Mouse (Mus musculus): ENCODE results near the gene Mob3b.

Mob3b gene

GRCm38 (mm10) chr4:35156751-35157611 lies at the start of gene Mob3b:
TSS of gene Mob3b (minus strand) at chr4:35157484.
- peak; percentile 73 for DNase-seq (ENCODE audit: extremely low read depth, low read depth)

GRCm38 (mm10) chr4:35204659-35205058 lies 47.4 kb upstream of the Mob3b start:
- no peak for DNase-seq (ENCODE audit: extremely low read depth, low read depth)

- DNase-seq (ENCODE audit: extremely low read depth, low read depth), result no peak
Observed at GRCm38 (mm10) chr4:35203724-35204123, 46.4 kb upstream of the Mob3b start.

- DNase-seq (ENCODE audit: extremely low read depth, low read depth), result peak; percentile 30
Observed at GRCm38 (mm10) chr4:35201700-35202099, 44.4 kb upstream of the Mob3b start.

GRCm38 (mm10) chr4:35192725-35193124 lies 35.4 kb upstream of the Mob3b start:
- peak; percentile 9 for DNase-seq (ENCODE audit: extremely low read depth, low read depth)

- no peak for DNase-seq (ENCODE audit: extremely low read depth, low read depth)
Observed at GRCm38 (mm10) chr4:35189794-35190193, 32.5 kb upstream of the Mob3b start.

GRCm38 (mm10) chr4:35187617-35188326 lies 30.5 kb upstream of the Mob3b start:
- DNase-seq (ENCODE audit: extremely low read depth, low read depth), result peak; percentile 17

GRCm38 (mm10) chr4:35177926-35178645 lies 20.8 kb upstream of the Mob3b start:
- DNase-seq (ENCODE audit: extremely low read depth, low read depth), result no peak

- DNase-seq (ENCODE audit: extremely low read depth, low read depth), result no peak
Observed at GRCm38 (mm10) chr4:35175566-35175965, 18.3 kb upstream of the Mob3b start.

- DNase-seq (ENCODE audit: extremely low read depth, low read depth), result no peak
Observed at GRCm38 (mm10) chr4:35173551-35173950, 16.3 kb upstream of the Mob3b start.

- DNase-seq (ENCODE audit: extremely low read depth, low read depth), result no peak
Observed at GRCm38 (mm10) chr4:35172471-35172870, 15.2 kb upstream of the Mob3b start.

GRCm38 (mm10) chr4:35169571-35170125 lies 12.4 kb upstream of the Mob3b start:
- no peak for DNase-seq (ENCODE audit: extremely low read depth, low read depth)

GRCm38 (mm10) chr4:35167855-35168254 lies 10.6 kb upstream of the Mob3b start:
- no peak for DNase-seq (ENCODE audit: extremely low read depth, low read depth)

- peak; percentile 19 for DNase-seq (ENCODE audit: extremely low read depth, low read depth)
Observed at GRCm38 (mm10) chr4:35165947-35166346, 8.7 kb upstream of the Mob3b start.

GRCm38 (mm10) chr4:35165275-35165674 lies 8.0 kb upstream of the Mob3b start:
- no peak for DNase-seq (ENCODE audit: extremely low read depth, low read depth)

GRCm38 (mm10) chr4:35157815-35158214 lies 531 bp upstream of the Mob3b start:
- DNase-seq (ENCODE audit: extremely low read depth, low read depth), result peak; percentile 50

GRCm38 (mm10) chr4:35156149-35156611 lies 1.1 kb downstream of the Mob3b start:
- DNase-seq (ENCODE audit: extremely low read depth, low read depth), result no peak

- DNase-seq (ENCODE audit: extremely low read depth, low read depth), result no peak
Observed at GRCm38 (mm10) chr4:35155132-35155922, 2.0 kb downstream of the Mob3b start.

- no peak for DNase-seq (ENCODE audit: extremely low read depth, low read depth)
Observed at GRCm38 (mm10) chr4:35154051-35154450, 3.2 kb downstream of the Mob3b start.

- no peak for DNase-seq (ENCODE audit: extremely low read depth, low read depth)
Observed at GRCm38 (mm10) chr4:35151756-35152155, 5.5 kb downstream of the Mob3b start, which contains the start of gene Ifnk. TSS of gene Ifnk (plus strand) at chr4:35152056.

- no peak for DNase-seq (ENCODE audit: extremely low read depth, low read depth)
Observed at GRCm38 (mm10) chr4:35150706-35151105, 6.6 kb downstream of the Mob3b start.

All from MEL-GATA-1-ER (cell line).